Mouse (Mus musculus): ENCODE results near the gene Glul.

Gene Glul

DNA sequence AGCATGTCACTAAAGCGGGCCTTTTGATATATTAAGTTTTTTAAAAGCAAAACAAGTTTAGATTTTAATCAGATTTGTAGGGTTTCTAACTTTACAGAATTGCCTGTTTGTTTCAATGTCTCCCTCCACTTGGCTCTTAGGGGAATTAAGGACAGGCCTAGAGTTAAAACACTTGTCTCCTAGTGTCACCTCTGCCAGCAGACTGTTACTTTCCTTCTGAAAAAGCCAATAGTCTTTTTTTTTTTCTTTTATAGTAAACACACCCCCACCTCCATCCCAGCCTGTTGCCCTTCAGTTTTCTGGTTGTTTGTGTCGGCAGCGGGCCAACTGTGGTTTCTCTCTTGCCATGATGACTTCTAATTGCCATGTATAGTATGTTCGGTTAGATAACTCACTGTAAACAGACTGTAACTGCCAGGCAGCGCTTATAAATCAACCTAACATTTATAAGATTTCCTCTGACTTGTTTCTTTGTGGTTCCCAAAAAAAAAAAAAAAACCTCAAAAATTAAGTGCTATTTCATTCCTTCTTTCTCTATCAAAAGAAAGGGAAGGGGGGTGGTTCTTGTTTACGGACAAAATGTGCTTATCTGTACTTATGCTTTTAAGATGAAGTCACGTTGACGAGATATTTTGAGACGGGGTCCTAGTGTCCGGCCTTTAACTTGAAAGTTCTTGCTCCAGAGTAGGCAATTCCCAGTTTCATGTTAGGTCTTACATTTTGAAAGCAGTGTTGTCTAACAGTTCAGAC lies 9.6 kb downstream of the Glul start:
- DNase-seq (ENCODE audit: low spot score), result no peak

DNA sequence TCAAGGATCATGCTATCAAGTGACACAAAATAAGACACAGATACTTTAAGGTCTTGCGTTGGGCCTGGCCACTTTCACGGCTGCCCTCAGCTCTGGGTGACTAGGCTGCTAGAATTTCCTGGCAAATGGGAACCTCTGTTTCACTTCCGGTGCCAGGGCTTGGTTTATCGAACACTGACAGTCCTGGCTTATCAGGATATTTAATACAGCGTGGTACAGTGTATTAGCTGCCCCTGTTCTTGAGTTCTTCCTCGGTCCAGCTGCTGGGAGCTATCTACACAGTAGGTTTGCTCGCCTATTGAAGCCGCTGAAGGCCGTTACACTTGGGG lies 10.2 kb downstream of the Glul start:
- no peak for DNase-seq (ENCODE audit: low spot score)

DNA sequence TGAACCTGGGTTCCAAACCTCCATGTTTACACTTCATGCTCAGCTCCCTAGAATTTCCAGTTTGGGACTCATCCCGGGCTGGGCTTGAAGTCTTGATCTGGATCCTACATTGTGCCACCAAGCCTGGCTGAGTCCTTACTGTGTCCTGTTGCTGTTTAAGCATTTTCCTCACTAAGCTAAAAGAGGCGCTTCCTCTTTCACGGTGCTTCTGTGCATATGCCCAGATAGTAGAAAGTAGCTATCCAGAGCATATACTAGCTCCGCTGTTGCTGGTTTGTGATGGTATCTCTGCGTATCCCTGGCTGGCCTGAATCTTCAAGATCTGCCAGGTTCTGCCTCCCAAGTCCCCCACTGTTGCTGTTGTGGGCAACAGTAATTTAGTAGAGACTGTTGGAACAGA lies 10.7 kb downstream of the Glul start:
- DNase-seq (ENCODE audit: low spot score), result no peak

DNA sequence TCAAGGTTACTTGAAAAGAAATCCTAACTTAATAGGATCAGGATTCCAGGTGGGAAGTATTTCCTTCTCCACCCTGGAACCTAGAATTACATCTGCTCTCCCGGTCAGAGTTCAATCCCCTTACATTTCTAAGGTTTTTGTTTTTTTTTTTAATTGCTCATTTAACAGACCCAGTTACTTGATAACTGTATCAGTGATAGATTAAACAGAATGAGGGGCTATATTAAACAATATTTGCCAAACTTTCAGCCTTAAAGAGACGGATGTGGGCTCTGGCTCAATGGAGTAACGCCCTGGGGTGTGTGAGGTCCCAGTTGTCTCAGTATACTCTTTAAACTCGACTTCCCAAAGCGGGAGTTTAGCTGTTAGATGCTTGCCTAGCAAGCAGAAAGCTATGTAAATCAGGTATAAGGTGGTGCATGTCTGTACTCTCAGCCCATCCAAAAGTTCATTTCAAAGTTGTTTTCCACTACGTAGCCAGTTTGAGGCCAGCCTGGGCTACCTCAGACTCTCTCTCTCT lies 11.6 kb downstream of the Glul start:
- DNase-seq (ENCODE audit: low spot score), result no peak

DNA sequence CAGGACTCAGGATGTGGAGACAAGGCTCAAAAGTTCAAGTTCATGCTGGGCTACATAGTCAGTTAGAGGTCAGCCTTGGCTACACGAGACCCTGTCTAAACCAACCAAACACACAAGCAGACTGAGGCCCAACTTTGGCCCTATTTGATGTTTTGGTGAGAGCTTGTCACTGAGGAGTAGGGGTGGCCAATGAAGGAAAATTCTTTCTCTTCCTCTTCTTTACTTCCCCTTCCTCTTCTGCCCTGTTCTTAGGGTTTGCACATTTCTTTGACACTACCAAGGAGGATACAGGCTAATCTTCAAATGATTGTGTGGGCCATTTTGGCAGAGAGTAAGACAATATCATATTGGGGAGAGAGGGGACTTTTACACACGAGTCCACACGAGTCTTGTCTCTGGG lies 14.1 kb downstream of the Glul start:
- no peak for DNase-seq (ENCODE audit: low spot score)

DNA sequence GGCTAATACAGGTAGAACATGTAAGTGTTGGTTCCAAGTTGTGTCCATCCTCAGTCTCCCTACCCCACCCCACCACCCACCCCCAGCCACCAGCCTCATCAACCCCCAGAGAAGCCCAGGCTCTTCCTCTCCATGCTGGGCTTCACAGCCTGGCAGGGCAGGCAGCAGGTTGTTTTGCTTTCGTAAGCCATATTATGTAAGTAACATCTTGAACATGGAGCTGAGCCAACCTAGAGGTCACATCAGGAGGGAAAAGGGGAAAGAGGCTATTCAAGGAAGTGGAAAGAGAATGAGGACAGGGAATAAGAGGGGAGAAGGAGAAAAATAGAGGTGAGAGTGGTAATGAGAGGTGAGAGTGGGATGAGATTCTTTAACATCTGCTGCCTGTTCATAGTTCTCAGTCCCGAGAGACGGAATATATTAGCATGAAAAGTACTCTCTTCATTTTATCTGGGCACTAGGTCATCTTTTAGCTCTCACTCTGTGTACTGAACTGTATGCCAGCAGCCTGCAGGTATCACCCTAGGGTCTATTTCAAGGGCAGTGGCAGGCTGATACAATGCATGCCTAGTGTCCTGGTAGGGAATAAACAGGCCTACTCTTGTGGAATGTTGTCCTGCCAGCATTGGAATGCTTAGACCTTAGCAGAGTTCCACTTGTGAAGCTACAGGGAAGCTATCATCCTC lies 18.9 kb downstream of the Glul start:
- no peak for DNase-seq (ENCODE audit: low spot score)

DNA sequence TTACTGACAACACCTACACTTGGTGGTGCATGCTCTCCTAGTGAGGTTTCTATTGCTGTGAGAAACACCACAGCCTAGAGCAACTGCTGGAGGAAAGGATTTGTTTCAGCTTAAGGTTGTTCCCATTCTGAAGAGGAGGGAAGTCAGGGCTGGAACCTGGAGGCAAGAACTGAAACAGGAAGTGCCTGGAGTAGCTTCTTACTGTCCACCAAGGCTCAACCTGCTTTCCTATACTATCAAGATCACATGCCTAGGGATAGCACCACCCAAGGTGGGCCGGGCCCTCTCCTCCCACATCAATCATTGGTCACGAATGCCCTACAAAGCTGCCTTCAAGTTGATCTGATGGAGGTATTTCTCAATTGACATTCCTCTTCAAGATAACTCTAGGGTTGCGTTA lies 21.9 kb downstream of the Glul start:
- DNase-seq (ENCODE audit: low spot score), result no peak

DNA sequence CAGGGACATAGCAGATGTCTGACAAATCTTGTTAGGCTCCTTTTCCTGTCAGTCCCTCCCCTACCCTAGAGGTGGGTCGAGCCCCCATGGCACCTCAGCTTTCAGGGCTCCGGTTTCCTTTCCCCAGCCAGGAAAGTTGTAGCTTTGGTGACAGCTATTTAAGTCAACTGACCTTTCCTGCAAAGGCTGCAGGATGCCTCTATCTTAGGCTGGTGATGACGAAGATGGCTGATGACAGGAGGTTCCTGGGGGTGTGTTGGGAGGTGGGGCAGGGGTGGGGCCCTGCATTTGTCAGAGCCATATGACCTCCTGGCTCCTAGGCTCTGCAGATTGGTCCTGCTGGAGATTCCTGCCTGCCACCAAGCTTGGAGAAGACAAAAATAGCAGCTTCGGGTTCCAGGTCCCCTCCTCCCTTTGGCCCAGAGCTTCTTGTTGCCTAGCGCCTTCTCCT lies 22.9 kb downstream of the Glul start:
- DNase-seq (ENCODE audit: low spot score), result no peak

DNA sequence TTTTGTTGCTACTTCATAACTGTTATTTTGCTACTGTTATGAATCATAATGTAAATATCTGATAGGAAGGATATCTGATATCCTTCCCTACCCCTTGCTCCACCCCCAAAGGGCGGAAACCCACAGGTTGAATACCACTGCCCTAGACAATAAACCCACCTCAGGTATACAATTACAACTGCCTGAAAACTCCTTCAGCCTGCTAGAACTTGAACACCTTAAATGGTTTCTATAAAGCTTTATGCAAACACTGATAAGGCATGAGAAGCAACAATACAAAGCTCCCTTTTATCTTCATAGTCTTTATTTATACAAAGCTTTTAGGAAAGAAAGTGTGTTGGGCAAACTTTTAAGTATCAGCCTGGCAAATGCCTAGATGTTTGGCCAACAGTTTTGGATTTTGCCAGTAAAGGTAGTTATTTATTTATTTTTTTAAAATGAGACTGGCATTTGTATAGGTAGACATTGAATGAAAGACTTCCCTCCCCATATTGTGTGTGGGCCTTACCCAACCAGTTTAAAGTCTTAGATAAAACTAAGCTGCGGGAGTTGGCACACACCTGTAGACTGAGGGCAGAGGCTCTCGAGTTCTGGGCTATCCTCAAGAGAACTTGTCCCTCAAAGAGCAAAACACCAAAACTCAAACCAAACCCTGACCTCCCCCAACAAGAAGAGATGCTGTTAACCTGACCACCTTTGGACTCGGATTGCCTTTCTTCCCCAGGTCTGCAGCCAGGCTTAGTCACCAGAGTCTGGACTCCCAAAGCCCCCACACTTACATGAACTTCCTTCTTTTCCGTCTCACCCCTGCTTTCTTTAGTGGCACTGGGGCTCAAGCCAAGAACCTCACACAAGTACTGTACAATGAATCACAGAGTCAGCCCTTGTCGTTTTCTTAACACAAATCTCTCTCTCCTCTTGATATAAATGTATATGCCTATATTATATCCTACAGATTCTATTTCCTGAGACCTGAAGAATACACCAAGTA lies 24.9 kb downstream of the Glul start:
- DNase-seq (ENCODE audit: low spot score), result no peak

DNA sequence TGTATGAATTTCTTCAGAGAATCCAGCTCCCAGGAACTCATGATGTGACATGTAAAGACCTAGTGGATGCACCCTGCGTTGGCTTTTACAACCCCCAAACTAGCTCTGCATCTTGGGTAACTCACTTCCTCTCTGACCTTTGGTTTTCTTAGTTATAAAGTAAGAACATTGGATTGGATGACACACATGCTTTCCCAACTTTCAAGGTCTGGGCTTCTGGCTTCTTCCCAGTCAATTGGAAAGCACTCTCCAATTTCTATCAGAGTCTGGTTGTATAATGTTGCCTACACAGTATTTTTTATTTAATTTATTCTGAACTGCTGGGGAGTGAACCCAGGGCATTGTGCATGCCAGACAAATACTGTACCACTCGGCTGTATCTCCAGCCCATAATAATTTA lies 30.7 kb downstream of the Glul start:
- no peak for DNase-seq (ENCODE audit: low spot score)

DNA sequence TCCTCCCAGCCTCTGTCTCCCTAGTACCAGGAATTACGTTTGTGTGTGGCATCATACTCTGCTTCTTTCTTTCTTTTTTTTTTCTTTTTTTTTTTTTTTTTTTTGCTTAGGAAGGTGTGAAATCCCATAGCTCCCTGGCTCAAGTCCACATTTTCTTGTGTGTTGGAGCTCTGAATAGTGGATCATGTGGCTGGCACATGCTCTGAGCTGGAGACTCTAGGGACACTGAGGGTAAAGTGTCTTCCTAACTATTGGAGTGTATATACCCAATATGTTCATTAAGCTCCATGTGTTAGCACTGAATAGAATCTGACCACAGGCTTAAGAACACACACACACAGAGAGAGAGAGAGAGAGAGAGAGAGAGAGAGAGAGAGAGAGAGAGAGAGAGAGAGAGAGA lies 34.0 kb downstream of the Glul start:
- DNase-seq (ENCODE audit: low spot score), result no peak

DNA sequence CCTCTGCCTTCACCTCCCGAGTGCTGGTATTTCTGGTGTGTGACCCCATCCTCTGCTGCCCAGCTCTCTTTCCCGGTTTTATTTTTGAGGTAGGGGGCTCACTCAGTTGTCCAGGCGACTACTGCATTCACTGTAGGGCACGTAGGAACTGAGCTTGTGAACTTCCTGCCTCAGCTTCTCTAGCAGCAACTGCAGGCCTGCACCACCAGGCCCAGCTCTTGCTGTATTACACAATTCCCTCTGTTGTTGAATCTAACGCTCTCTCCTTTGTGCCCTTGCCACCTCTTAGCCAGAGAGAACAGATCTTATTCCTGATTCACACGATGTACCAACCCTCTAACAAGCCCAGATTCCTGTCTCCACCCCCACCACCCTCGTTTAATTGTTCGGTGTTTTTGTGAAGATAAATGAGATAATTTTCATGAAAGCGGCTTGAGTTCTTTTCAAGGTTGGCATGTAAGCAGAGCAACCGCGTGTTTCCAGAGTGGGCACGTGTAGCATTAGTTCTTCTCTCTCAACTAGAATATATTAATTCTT lies 36.2 kb downstream of the Glul start:
- DNase-seq (ENCODE audit: low spot score), result no peak

DNA sequence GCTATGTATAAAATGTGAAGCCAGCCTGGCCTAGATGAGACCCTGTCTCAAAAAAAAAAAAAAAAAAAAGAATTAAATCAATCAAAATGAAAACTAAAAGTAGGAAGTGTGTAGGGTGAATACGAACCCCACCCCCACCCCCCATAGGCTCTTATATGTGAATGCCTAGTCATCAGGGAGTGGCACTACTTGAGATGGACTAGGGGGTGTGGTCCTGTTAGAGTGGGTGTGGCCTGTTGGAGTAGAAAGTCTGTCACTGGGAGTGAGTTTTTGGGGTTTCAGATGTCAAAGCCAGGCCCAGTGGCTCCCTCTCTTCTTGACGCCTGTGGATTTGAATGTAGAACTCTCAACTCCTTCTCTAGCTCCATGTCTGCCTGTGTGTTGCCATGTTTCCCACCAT lies 37.3 kb downstream of the Glul start:
- DNase-seq (ENCODE audit: low spot score), result no peak

DNA sequence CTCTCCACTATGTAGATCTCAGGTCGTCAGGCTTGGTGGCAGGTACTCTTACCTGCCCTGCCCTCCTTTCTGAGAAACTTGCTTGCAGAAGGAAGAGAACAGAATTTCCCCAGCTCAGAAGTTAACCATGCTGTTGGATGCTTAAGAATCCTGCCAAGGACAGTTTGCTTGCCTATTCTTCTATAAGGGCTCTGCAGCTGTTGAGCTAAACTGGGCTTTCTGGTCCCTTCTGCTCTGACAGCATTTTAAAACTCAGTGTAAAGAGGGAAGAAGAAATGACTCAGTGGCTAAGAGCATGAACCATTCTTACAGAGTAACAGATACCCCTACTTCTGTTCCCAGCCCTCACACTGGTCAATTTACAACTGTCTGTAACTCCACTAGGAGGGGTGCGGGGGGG lies 41.2 kb downstream of the Glul start:
- DNase-seq (ENCODE audit: low spot score), result no peak

DNA sequence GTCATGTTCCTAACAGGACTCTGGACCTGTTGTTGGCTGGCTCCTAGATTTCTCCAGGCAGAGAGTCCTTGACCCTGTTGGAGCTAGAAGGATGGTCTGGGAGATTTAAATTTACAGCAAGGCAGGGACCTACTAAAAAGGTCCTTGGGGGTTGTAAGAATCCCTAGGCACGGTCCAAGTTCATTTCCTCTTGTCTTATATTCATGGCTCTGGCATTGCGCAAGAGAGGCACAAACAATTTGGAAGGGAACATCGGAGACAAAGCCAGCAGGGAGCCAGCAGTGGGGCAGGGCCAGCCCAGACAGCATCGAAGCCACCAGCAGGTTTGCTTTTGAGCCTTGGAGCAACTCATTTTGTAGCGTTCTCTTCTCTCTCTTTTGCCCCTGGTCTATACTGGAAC lies 45.4 kb downstream of the Glul start:
- DNase-seq (ENCODE audit: low spot score), result no peak

DNA sequence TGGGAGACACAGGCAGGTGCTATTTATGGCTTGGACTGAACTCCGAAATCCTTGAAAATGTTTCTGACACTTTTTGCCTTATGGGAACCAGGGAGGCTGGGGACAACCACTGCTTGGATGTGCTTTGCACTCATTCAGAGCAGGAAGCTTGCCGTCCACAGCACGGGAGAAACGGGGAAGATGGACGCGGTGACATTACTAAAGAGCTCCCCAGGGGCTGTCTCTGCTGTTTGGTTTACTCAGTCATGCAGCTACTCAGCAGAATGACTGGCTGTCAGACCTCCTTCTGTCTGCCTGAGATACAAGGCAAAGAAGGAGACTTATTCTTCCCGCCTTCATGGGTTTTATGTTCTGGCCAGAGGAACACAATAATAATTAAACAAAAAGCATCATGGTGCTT lies 47.2 kb downstream of the Glul start:
- DNase-seq (ENCODE audit: low spot score), result no peak

DNA sequence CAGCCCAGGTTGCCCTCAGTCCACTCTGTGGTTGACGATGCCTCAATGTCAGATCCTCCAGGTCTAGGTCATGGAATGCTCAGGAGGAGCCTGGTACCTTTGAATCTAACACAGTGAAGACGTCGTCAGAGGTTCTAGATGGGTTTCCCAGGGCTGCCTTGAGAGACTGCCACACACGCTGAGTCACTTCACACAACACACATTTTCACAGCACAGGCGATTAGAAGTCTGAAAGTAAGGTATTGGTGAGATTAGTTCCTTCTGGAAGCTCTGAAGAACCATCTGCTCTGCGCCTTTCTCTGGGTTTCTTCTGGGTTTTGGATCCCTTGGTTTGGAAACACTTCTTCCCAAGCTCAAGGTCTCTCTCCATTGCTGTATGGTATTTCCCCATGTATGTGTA lies 48.1 kb downstream of the Glul start:
- no peak for DNase-seq (ENCODE audit: low spot score)

DNA sequence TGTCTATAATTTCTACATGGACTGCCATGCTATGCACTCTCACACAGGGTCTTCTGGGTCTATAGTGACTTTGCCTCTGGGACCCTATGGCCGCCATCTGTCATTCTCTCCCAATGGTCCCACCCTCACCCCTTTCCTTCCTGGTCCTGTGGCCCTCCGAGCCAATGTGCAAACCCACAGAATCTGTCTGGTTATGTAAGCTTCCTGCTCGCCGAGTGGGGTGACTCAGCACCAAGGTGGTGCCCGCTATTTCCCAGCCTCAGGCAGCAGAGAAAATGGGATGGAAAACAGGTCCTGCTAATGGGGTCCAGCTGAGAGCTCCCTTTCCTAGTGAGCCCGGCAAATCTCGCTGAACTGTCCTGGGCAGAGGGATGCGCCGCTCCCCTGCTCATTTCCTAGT lies 53.5 kb downstream of the Glul start:
- DNase-seq (ENCODE audit: low spot score), result no peak

DNA sequence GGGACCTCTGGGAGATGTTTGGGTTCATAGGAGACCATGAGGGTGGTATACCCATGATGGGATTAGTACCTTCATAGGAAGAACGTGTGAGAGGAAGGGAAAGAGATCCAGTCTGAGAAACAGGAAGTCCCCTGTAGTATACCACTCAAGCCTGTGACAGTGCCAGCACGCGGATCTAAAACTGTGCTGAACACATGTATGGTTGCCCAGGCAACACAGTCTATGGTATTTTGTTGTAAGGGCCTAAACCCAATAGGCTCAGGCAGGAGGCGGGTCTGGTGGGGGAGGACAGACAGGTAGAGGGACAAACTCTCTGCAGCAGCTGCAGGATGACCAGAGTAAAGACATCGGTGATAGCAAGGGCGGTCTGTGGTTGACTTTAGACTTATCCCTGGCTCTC lies 54.1 kb downstream of the Glul start:
- DNase-seq (ENCODE audit: low spot score), result no peak

DNA sequence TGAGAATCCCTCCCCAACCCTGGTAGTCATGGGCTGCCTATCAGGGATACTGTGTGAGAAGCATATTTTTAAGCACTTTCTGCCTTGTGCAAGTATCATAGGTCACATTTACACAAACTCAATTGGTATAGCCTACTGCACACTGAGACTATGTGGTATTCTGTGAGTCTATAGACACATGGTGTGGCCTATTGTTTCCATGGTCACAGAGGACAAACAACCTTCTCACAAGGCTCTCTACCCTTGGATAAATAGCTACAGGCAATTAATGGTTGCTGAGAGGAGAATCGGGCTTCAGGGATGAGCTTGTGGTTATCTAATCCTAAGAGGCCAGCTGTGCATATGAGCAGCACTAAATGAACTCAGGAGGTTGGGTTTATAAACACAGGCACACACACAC lies 58.1 kb downstream of the Glul start:
- DNase-seq (ENCODE audit: low spot score), result no peak
